Mouse (Mus musculus): ENCODE measurements around the gene Itm2c. TPM values are rescaled to one million over a fixed set of nuclear protein-coding genes. Genes with fewer than 3 reads are reported as not detected.

Itm2c gene
- polyA plus RNA-seq (2015; fragmentation: Nextera tagmentation; extraction: Ambion mirVana), result 210 and 215 TPM in 2 replicates

DNA sequence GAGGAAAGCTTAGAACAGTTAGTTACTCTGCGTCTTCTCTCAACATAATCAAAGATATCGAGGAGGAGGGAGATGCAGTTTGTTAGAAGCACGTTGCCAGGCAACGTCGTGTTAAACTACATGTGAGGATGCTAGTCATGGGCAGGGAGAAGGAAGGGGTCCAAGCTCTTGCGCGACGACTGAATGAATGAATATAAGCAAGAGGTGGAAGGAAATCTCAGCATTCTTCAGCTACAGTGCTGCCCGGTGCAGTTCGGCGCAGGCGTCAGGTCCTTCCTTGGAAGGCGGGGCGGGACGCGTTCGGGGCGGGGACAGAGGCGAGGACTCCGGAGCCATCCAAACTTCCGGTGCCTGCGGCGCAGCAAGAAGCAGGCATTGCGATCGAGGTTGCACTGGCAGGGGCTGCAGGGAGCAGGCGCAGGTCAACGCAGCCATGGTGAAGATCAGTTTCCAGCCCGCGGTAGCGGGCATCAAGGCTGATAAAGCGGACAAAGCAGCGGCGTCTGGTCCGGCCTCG, at the start of gene Itm2c:
Itm2c (plus strand) TSS at position 51 of the 517 bp plus-strand sequence.
- H3K36me3 ChIP-seq (ENCODE audit: control insufficient read depth, insufficient read depth, low read length), result no peaks in the 10 kb centered on the region
- H3K9me3 ChIP-seq (ENCODE audit: control insufficient read depth, low read length), result no peaks in the 10 kb centered on the region
- under 1% methylated on average over 35 of the region's 35 CpGs for WGBS
- H3K27ac ChIP-seq (ENCODE audit: low read length), result peak within 1 kb of the TSS; percentile 85
- peak; percentile 87 for ATAC-seq (ENCODE audit: low read depth)
- no peaks in the 10 kb centered on the region for H3K27me3 ChIP-seq (ENCODE audit: control insufficient read depth, insufficient read depth, low read depth, low read length)
- peak within 1 kb of the TSS; percentile 79 for H3K9ac ChIP-seq (ENCODE audit: low read length)
- peak within 1 kb of the TSS; percentile 81 for H3K4me3 ChIP-seq (ENCODE audit: low read length)
- H3K4me1 ChIP-seq (replicated peaks; ENCODE audit: control insufficient read depth, insufficient read depth, low read length), result peaks cover 41% of the 10 kb centered on the region
- peak within 1 kb of the TSS; percentile 87 for H3K4me2 ChIP-seq (ENCODE audit: low read depth, low read length)

DNA sequence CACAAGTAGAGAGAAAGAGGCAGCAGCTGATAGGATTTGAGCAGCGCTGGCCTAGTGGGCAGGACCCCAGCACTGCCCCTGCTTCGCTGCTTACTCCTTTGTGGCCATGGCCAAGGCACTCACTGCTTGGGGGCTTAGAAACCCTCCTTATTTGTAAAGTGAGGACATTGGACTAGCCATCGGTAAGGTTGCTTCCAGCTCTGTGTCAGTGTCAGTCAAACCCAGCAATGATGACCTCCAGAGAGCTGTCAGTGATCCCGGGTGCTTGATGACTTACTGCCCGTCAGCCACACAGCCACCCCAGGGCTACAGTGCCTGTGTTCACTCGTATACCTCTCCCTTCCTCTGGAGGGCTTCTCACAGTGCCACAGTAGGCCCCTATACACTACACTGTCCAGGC, 49.1 kb upstream of the Itm2c start:
- Histone ChIP-seq H3K4me3 (ENCODE audit: low read length) (no peak overlapping the region), H3K4me1 (replicated peaks; ENCODE audit: control insufficient read depth, insufficient read depth, low read length) (peaks cover 3% of the 10 kb centered on the region; the same call in 1 of the 2 replicates), H3K36me3 (ENCODE audit: control insufficient read depth, insufficient read depth, low read length) (peaks cover 15% of the 10 kb centered on the region), H3K9ac (ENCODE audit: low read length) (no peak overlapping the region), H3K4me2 (ENCODE audit: low read depth, low read length) (no peak overlapping the region), H3K27ac (ENCODE audit: low read length) (no peak overlapping the region), H3K9me3 (ENCODE audit: control insufficient read depth, low read length) (no peaks in the 10 kb centered on the region), H3K27me3 (ENCODE audit: control insufficient read depth, insufficient read depth, low read depth, low read length) (no peaks in the 10 kb centered on the region)
- no peak for ATAC-seq (ENCODE audit: low read depth)
- WGBS, result 73% methylated on average over 6 of the region's 6 CpGs

DNA sequence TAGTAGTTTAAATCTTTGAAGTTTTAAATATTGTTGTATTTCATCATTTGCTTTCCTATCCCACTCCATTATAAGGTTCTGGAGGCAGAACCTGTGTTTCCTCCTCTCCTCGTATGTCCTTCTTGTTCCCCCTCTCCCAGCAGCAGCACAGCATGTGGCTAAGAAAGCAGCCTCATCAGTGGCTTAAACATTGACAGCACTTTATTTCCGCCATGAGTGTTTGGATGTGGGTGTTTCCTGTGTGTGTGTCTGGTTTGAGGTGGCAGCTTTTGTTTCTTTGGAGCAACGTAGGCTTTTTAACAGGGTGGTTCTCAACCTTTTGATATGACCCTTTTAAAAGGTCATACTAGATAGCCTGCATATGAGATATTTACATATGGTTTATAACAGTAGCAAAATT, 48.6 kb upstream of the Itm2c start:
- no peaks in the 10 kb centered on the region for H3K9me3 ChIP-seq (ENCODE audit: control insufficient read depth, low read length)
- no peaks in the 10 kb centered on the region for H3K4me1 ChIP-seq (replicated peaks; ENCODE audit: control insufficient read depth, insufficient read depth, low read length)
- 69% methylated on average over 3 of the region's 3 CpGs for WGBS
- peaks cover 18% of the 10 kb centered on the region for H3K36me3 ChIP-seq (ENCODE audit: control insufficient read depth, insufficient read depth, low read length)
- H3K9ac ChIP-seq (ENCODE audit: low read length), result no peak overlapping the region
- H3K27me3 ChIP-seq (ENCODE audit: control insufficient read depth, insufficient read depth, low read depth, low read length), result no peaks in the 10 kb centered on the region
- no peak overlapping the region for H3K4me2 ChIP-seq (ENCODE audit: low read depth, low read length)
- H3K27ac ChIP-seq (ENCODE audit: low read length), result no peak overlapping the region
- H3K4me3 ChIP-seq (ENCODE audit: low read length), result no peak overlapping the region
- no peak for ATAC-seq (ENCODE audit: low read depth)

DNA sequence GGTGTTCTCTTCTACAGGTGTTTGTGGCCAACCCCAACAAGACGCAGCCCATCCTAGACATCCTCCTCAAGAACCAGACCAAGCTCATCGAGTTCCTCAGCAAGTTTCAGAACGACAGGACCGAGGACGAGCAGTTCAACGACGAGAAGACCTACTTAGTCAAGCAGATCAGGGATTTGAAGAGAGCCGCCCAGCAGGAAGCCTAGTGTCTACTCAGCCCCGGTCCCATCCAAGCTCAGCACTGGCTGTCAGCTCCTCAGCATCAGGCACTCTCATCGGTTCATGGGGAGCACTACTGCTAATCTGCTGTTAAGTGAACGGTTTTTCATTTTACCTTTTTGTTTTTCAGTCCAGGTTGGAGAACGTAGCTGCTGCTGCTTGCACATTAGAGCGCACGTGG, 45.1 kb upstream of the Itm2c start:
- Histone ChIP-seq H3K27ac (ENCODE audit: low read length) (no peak overlapping the region), H3K9me3 (ENCODE audit: control insufficient read depth, low read length) (no peaks in the 10 kb centered on the region), H3K4me3 (ENCODE audit: low read length) (no peak overlapping the region), H3K27me3 (ENCODE audit: control insufficient read depth, insufficient read depth, low read depth, low read length) (no peaks in the 10 kb centered on the region), H3K36me3 (ENCODE audit: control insufficient read depth, insufficient read depth, low read length) (peaks cover 19% of the 10 kb centered on the region), H3K9ac (ENCODE audit: low read length) (no peak overlapping the region), H3K4me2 (ENCODE audit: low read depth, low read length) (no peak overlapping the region), H3K4me1 (replicated peaks; ENCODE audit: control insufficient read depth, insufficient read depth, low read length) (no peaks in the 10 kb centered on the region)
- no peak for ATAC-seq (ENCODE audit: low read depth)
- WGBS, result 87% methylated on average over 14 of the region's 14 CpGs

DNA sequence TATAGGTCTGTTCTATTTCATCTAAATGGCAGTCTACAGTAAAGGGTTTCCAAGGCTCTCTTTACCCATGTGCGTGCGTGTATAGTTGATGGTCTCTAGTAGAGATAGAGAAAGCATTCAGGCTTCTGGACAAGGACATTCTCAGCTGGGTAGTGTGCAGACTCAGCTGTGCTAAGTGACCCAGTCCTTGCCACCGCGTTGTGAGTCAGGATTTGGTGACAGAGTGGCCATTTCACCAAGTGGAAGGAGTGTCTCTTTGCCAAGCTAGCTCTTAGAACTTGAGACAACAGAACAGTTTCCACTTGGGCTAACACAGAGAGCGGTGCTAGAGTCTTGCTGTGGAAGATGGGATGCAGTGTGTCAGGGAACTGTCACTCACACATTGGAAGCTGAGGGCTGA, 43.2 kb upstream of the Itm2c start:
- Histone ChIP-seq H3K27ac (ENCODE audit: low read length) (no peak overlapping the region), H3K4me1 (replicated peaks; ENCODE audit: control insufficient read depth, insufficient read depth, low read length) (no peaks in the 10 kb centered on the region), H3K27me3 (ENCODE audit: control insufficient read depth, insufficient read depth, low read depth, low read length) (no peaks in the 10 kb centered on the region), H3K9ac (ENCODE audit: low read length) (no peak overlapping the region), H3K4me3 (ENCODE audit: low read length) (no peak overlapping the region), H3K4me2 (ENCODE audit: low read depth, low read length) (no peak overlapping the region), H3K9me3 (ENCODE audit: control insufficient read depth, low read length) (no peaks in the 10 kb centered on the region), H3K36me3 (ENCODE audit: control insufficient read depth, insufficient read depth, low read length) (peaks cover 17% of the 10 kb centered on the region)
- 89% methylated on average over 5 of the region's 5 CpGs for WGBS
- no peak for ATAC-seq (ENCODE audit: low read depth)

DNA sequence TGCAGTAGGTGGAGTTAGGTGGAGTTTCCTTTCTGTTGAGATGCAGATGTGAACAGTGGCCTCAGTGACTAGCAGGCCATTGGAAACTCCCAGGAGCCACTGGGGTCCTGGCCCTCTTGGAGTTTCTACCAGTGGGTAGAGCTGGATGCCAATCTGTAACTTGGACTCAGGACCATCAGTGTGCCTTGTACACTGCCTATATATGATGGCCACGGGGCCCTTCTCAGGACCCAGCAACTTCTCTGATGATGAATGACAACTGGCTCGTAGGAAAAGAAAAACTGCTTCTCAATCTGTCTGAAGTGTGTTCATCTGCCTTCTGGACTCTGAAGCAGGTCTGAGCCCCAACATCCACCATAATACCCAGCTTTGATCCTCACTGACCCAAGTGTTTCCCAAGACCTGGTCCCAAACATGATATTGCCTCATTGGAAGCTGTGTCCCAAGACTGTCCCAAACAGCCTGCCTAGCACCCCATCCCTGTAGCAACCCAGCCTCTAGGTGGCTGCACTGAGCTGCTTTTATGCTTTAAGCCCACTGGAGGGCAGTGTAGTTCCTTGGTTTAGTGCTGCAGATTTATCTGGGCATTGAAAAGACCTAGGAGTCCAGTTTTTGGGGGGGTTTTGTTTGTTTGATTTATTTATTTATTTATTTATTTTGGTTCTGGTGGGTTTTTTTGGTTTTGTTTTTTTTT, 40.9 kb upstream of the Itm2c start:
- ATAC-seq (ENCODE audit: low read depth), result peak; percentile 76
- H3K9me3 ChIP-seq (ENCODE audit: control insufficient read depth, low read length), result no peaks in the 10 kb centered on the region
- H3K36me3 ChIP-seq (ENCODE audit: control insufficient read depth, insufficient read depth, low read length), result peaks cover 17% of the 10 kb centered on the region
- no peak overlapping the region for H3K4me3 ChIP-seq (ENCODE audit: low read length)
- no peaks in the 10 kb centered on the region for H3K4me1 ChIP-seq (replicated peaks; ENCODE audit: control insufficient read depth, insufficient read depth, low read length)
- no peaks in the 10 kb centered on the region for H3K27me3 ChIP-seq (ENCODE audit: control insufficient read depth, insufficient read depth, low read depth, low read length)
- no peak overlapping the region for H3K27ac ChIP-seq (ENCODE audit: low read length)
- no peak overlapping the region for H3K4me2 ChIP-seq (ENCODE audit: low read depth, low read length)
- H3K9ac ChIP-seq (ENCODE audit: low read length), result no peak overlapping the region
- 75% methylated on average over 2 of the region's 2 CpGs for WGBS

DNA sequence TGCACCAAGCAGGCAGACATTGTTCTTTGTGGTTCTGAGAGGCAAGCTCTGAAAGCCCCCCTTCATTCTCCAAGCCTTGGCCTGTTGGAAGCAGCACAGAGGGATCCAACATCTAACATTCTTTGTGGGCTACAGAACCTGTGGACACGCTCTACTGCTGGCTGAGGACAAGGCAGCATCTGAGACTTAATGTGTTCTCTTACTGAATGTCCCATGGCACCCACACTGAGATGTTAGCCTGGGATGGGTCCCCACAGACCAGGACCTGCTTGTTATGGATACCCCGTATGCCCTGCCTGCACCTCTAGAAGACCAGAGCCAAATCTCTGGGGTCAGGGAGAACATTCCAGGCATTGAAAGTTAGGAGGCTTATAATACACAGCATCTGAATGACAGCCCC, 40.2 kb upstream of the Itm2c start:
- 91% methylated on average over 2 of the region's 2 CpGs for WGBS

DNA sequence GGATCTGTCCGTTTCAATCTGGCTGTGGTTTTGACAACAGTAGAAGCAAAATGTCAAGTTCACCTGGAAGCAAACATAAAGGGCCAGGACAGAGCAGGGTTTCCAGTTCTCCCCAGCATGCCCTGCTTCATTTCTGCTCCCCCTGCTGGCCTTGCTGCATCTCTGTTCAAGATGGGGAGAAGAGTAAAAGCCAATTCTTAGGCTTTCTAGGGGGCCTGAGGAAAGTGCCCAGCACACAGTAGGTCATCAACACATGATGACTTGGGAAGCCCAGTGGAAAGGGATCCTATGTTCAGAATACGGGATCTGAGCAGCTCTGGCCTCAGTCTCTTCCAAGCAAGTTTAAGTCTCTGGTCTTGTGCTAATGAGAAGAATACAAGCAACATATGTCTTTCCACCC, 39.6 kb upstream of the Itm2c start:
- Histone ChIP-seq H3K9ac (ENCODE audit: low read length) (no peak overlapping the region), H3K27me3 (ENCODE audit: control insufficient read depth, insufficient read depth, low read depth, low read length) (no peaks in the 10 kb centered on the region), H3K27ac (ENCODE audit: low read length) (no peak overlapping the region), H3K9me3 (ENCODE audit: control insufficient read depth, low read length) (no peaks in the 10 kb centered on the region), H3K4me2 (ENCODE audit: low read depth, low read length) (no peak overlapping the region), H3K4me3 (ENCODE audit: low read length) (no peak overlapping the region), H3K36me3 (ENCODE audit: control insufficient read depth, insufficient read depth, low read length) (peaks cover 7% of the 10 kb centered on the region), H3K4me1 (replicated peaks; ENCODE audit: control insufficient read depth, insufficient read depth, low read length) (no peaks in the 10 kb centered on the region)
- 58% methylated on average over 2 of the region's 2 CpGs for WGBS
- no peak for ATAC-seq (ENCODE audit: low read depth)

More for the DNA sequence above, 40.2 kb upstream of the Itm2c start:
- no peaks in the 10 kb centered on the region for H3K27me3 ChIP-seq (ENCODE audit: control insufficient read depth, insufficient read depth, low read depth, low read length)
- H3K4me2 ChIP-seq (ENCODE audit: low read depth, low read length), result no peak overlapping the region
- no peaks in the 10 kb centered on the region for H3K9me3 ChIP-seq (ENCODE audit: control insufficient read depth, low read length)
- H3K4me3 ChIP-seq (ENCODE audit: low read length), result no peak overlapping the region
- peaks cover 13% of the 10 kb centered on the region for H3K36me3 ChIP-seq (ENCODE audit: control insufficient read depth, insufficient read depth, low read length)
- no peak for ATAC-seq (ENCODE audit: low read depth)
- no peaks in the 10 kb centered on the region for H3K4me1 ChIP-seq (replicated peaks; ENCODE audit: control insufficient read depth, insufficient read depth, low read length)
- H3K9ac ChIP-seq (ENCODE audit: low read length), result no peak overlapping the region
- no peak overlapping the region for H3K27ac ChIP-seq (ENCODE audit: low read length)

DNA sequence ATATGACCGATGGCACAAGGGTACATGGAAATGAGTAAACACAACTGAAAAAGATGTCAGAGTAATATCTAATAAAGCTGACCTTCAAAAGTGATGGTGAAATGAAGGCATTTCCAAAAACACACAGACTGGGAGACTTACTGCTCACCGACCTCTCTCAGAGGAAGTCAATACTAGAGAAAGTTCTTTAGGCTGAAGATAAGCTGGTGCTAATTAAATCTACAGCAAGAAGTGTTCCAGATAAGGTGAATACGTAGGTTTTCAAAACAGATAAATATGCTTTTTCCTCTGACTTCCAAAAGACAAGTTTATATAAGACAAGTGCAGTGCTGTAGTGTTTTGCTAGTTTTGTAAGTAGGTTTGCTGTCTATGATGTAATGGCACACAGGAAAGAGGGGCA, 37.8 kb upstream of the Itm2c start:
- no peaks in the 10 kb centered on the region for H3K27me3 ChIP-seq (ENCODE audit: control insufficient read depth, insufficient read depth, low read depth, low read length)
- no peaks in the 10 kb centered on the region for H3K9me3 ChIP-seq (ENCODE audit: control insufficient read depth, low read length)
- 43% methylated on average over 3 of the region's 3 CpGs for WGBS
- H3K4me2 ChIP-seq (ENCODE audit: low read depth, low read length), result no peak overlapping the region
- no peak overlapping the region for H3K27ac ChIP-seq (ENCODE audit: low read length)
- no peaks in the 10 kb centered on the region for H3K4me1 ChIP-seq (replicated peaks; ENCODE audit: control insufficient read depth, insufficient read depth, low read length)
- H3K36me3 ChIP-seq (ENCODE audit: control insufficient read depth, insufficient read depth, low read length), result peaks cover 4% of the 10 kb centered on the region; the same call in 1 of the 2 replicates
- ATAC-seq (ENCODE audit: low read depth), result no peak
- H3K4me3 ChIP-seq (ENCODE audit: low read length), result no peak overlapping the region
- H3K9ac ChIP-seq (ENCODE audit: low read length), result no peak overlapping the region

Measured in lung, embryonic 16.5 days (tissue).